Mouse (Mus musculus): ENCODE data around the gene 1700029P11Rik.

GRCm38 (mm10) chr15:81941010-81941409 lies 39.3 kb upstream of the 1700029P11Rik start:
- TF ChIP-seq CTCF (IDR thresholded peaks at IDR 0.05; ENCODE audit: control insufficient read depth, insufficient read depth, insufficient read length) = no peak
- TF ChIP-seq MAX (IDR thresholded peaks at IDR 0.05) = no peak
- no peak for TF ChIP-seq USF1 (IDR thresholded peaks at IDR 0.05; ENCODE audit: low read depth)
- TF ChIP-seq CEBPB (IDR thresholded peaks at IDR 0.05; ENCODE audit: low read depth) = no peak
- no peak for TF ChIP-seq MYOD1 (IDR thresholded peaks at IDR 0.05; ENCODE audit: control insufficient read depth, insufficient read length, low read depth)
- TF ChIP-seq FOSL1 (IDR thresholded peaks at IDR 0.05; ENCODE audit: insufficient read depth, low read length, poor library complexity, severe bottlenecking) = no peak
